Mouse (Mus musculus): ENCODE measurements around the gene Wdtc1. TPM values are rescaled to one million over a fixed set of nuclear protein-coding genes. Genes with fewer than 3 reads are reported as not detected.
A peak's percentile ranks its signal among the peaks of the same experiment; 100 is the strongest.

Gene Wdtc1
- polyA plus RNA-seq, 1 experiment from 2014 or later = 18.7 TPM

DNA sequence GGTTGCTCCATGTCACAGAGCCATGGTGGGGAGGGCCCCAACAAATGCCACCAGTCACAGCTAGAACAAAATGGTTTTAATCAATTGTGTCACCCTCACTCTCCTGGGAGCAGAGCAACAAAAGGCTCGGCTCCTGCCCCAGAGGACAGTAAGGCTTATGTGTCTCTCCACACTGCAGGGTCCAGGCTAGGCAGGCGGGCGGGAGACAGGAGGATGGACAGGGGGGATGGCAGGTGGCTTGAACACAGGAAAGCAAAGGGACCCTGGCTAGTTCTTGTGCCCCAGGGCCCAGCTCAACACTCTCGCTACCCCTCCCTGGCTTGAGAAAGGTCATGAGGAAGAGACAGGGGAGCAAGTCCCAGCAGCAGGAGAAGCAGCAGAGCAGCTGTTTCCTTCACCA is 60.9 kb downstream of the Wdtc1 start:
- Histone ChIP-seq H3K36me3 (peaks cover 26% of the 10 kb centered on the region; the same call in 1 of the 2 replicates), H3K27me3 (0 out of 2 replicates have a peak, but pooled peaks cover 4% of the 10 kb centered on the region), H3K9ac (no peak overlapping the region), H3K27ac (0 out of 2 replicates have a peak overlapping the region, but pooled peaks have one; percentile 57), H3K9me3 (no peaks in the 10 kb centered on the region), H3K4me2 (replicated peaks) (no peak overlapping the region), H3K4me1 (peaks cover 17% of the 10 kb centered on the region), H3K4me3 (no peak overlapping the region)
- no peak for ATAC-seq (ENCODE audit: insufficient number of reproducible peaks, insufficient read depth, low FRiP score, low TSS enrichment)
- 65% methylated on average over 4 of the region's 4 CpGs for WGBS

DNA sequence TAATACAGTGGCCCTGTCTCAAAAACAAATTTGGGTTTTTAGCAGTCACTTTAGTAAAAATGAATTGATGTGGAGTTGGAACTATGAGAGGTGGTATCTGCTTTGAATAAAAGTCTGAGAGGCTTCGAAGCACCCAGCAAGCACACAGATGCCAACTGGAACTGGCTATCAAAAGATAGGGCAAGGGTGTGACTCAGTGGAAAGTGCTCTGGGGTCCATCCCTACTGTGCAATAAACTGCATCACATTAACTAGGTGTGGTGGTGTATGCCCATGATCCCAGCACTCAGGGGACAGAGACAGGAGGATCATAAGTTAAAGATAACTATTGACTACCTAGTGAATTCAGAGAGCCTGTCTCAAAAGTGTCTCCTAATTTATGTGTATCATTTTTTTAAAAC is 62.0 kb downstream of the Wdtc1 start:
- Histone ChIP-seq H3K9me3 (no peaks in the 10 kb centered on the region), H3K4me1 (peaks cover 17% of the 10 kb centered on the region), H3K9ac (no peak overlapping the region; the same call in 1 of the 2 replicates), H3K4me3 (no peak overlapping the region), H3K27ac (no peak overlapping the region), H3K36me3 (peaks cover 21% of the 10 kb centered on the region; the same call in 1 of the 2 replicates), H3K4me2 (replicated peaks) (no peak overlapping the region), H3K27me3 (0 out of 2 replicates have a peak, but pooled peaks cover 4% of the 10 kb centered on the region)
- no peak for ATAC-seq (ENCODE audit: insufficient number of reproducible peaks, insufficient read depth, low FRiP score, low TSS enrichment)
- WGBS = 95% methylated on average over 1 of the region's 1 CpGs

DNA sequence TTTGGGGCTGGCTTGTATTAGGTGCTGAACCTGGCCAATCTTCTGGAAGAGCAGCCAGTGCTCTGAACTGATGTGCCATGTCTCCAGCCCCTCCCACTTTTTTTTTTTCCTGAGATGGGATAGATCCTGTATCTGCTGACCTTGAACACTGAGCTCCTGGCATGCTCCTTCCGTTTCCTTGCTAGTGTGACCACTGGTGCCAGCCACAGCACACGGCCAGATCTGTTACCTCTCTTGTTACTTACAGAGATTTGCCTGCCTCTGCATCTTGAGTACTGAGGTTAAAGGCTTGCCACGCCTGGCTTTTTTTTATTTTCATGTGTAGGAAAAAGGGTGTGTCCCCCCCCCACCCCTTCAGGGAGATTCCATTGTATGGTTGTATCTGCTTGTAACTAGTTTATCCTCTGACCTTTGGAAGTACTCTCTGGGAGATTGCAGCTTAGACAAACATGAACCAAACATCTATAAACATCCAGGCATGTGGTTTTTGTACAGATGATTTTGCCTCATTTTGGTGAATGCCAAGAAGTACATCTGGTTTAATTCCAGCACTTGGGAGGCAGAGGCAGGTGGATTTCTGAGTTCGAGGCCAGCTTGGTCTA is 66.7 kb downstream of the Wdtc1 start:
- Histone ChIP-seq H3K4me1 (peaks cover 18% of the 10 kb centered on the region), H3K36me3 (no peaks in the 10 kb centered on the region), H3K27me3 (no peaks in the 10 kb centered on the region), H3K4me2 (replicated peaks) (no peak overlapping the region), H3K27ac (no peak overlapping the region), H3K9ac (no peak overlapping the region), H3K4me3 (no peak overlapping the region), H3K9me3 (no peaks in the 10 kb centered on the region)
- no peak for ATAC-seq (ENCODE audit: insufficient number of reproducible peaks, insufficient read depth, low FRiP score, low TSS enrichment)
- WGBS = 82% methylated on average over 4 of the region's 4 CpGs

- H3K4me3 ChIP-seq = no peak overlapping the region
- WGBS = 81% methylated on average over 5 of the region's 5 CpGs
- H3K4me1 ChIP-seq = peaks cover 24% of the 10 kb centered on the region
- no peak for ATAC-seq (ENCODE audit: insufficient number of reproducible peaks, insufficient read depth, low FRiP score, low TSS enrichment)
- H3K36me3 ChIP-seq = no peaks in the 10 kb centered on the region
- H3K9ac ChIP-seq = no peak overlapping the region
- H3K27ac ChIP-seq = no peak overlapping the region
- H3K9me3 ChIP-seq = no peaks in the 10 kb centered on the region
- H3K27me3 ChIP-seq = no peaks in the 10 kb centered on the region
- H3K4me2 ChIP-seq (replicated peaks) = no peak overlapping the region
These were observed 67.3 kb downstream of the Wdtc1 start for GRCm38 (mm10) chr4:133285950-133286349.

DNA sequence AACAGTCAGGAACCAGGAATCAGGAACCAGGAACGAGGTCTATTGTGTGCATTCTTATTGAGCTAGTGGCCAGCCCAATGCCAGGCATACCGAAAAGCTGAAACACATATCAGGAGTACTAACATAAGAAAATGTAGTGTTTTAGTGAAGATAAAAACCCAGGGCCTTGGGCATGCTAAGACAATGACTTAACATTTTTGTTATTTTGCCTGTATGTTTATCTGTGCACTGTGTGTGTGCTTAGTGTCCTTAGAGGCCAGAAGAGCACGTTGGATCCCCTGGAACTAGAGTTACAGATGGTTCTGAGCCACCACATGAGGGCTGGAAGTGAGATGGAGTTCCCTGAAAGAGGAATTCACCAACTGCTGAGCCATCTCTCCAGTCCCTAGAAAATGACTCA is 68.0 kb downstream of the Wdtc1 start:
- peak overlapping the region; percentile 23; the same call in 1 of the 2 replicates for H3K27ac ChIP-seq
- WGBS = 72% methylated on average over 3 of the region's 3 CpGs

GRCm38 (mm10) chr4:133282656-133283055 is 70.6 kb downstream of the Wdtc1 start:
- H3K27me3 ChIP-seq = no peaks in the 10 kb centered on the region
- H3K9me3 ChIP-seq = no peaks in the 10 kb centered on the region
- H3K4me3 ChIP-seq = no peak overlapping the region
- H3K4me2 ChIP-seq (replicated peaks) = peak overlapping the region; percentile 31; the same call in 1 of the 2 replicates
- peaks cover 27% of the 10 kb centered on the region for H3K4me1 ChIP-seq
- ATAC-seq (ENCODE audit: insufficient number of reproducible peaks, insufficient read depth, low FRiP score, low TSS enrichment) = 0 out of 2 replicates have a peak, but pooled peaks have one; percentile 14
- peak overlapping the region; percentile 24; the same call in 1 of the 2 replicates for H3K9ac ChIP-seq
- H3K36me3 ChIP-seq = no peaks in the 10 kb centered on the region
- 15% methylated on average over 4 of the region's 4 CpGs for WGBS
- peak overlapping the region; percentile 96 for H3K27ac ChIP-seq

More for the DNA sequence above, 68.0 kb downstream of the Wdtc1 start:
- peaks cover 27% of the 10 kb centered on the region for H3K4me1 ChIP-seq
- no peak overlapping the region for H3K4me3 ChIP-seq
- H3K4me2 ChIP-seq (replicated peaks) = no peak overlapping the region
- no peaks in the 10 kb centered on the region for H3K9me3 ChIP-seq
- no peaks in the 10 kb centered on the region for H3K27me3 ChIP-seq
- no peak overlapping the region for H3K9ac ChIP-seq
- H3K36me3 ChIP-seq = no peaks in the 10 kb centered on the region
- ATAC-seq (ENCODE audit: insufficient number of reproducible peaks, insufficient read depth, low FRiP score, low TSS enrichment) = no peak

- Histone ChIP-seq H3K4me3 (no peak overlapping the region), H3K27me3 (no peaks in the 10 kb centered on the region), H3K36me3 (no peaks in the 10 kb centered on the region), H3K9ac (peak overlapping the region; percentile 24; the same call in 1 of the 2 replicates), H3K4me1 (peaks cover 27% of the 10 kb centered on the region), H3K9me3 (no peaks in the 10 kb centered on the region), H3K27ac (peak overlapping the region; percentile 96), H3K4me2 (replicated peaks) (peak overlapping the region; percentile 31)
- WGBS = 2% methylated on average over 5 of the region's 5 CpGs
- ATAC-seq (ENCODE audit: insufficient number of reproducible peaks, insufficient read depth, low FRiP score, low TSS enrichment) = peak; percentile 70
These were observed 71.3 kb downstream of the Wdtc1 start for GRCm38 (mm10) chr4:133281951-133282481.

DNA sequence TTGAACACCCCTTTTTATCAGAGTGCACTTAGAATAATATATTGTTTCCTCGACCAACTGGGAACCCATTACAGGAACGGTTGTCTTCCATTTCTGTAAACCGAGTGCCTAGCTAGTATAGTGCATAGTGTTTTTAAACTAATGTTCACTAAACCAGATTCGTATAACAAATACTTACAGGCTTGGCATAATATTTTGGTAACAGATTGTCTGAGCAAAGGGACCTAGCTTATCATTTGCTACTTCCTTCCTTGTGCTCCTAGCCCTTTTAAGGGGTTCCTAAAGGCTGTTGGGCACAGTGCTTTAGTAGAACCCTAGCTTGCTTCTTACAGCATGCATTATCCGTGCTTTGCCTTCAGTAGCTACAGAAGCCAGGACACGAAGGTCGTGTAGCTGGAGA is 71.8 kb downstream of the Wdtc1 start:
- Histone ChIP-seq H3K27ac (peak overlapping the region; percentile 96), H3K36me3 (no peaks in the 10 kb centered on the region), H3K9ac (no peak overlapping the region; the same call in 1 of the 2 replicates), H3K9me3 (no peaks in the 10 kb centered on the region), H3K4me3 (no peak overlapping the region), H3K4me2 (replicated peaks) (peak overlapping the region; percentile 31), H3K4me1 (peaks cover 29% of the 10 kb centered on the region), H3K27me3 (no peaks in the 10 kb centered on the region)
- WGBS = 26% methylated on average over 7 of the region's 7 CpGs
- ATAC-seq (ENCODE audit: insufficient number of reproducible peaks, insufficient read depth, low FRiP score, low TSS enrichment) = no peak

- ATAC-seq (ENCODE audit: insufficient number of reproducible peaks, insufficient read depth, low FRiP score, low TSS enrichment) = no peak
- H3K4me3 ChIP-seq = peak overlapping the region; percentile 82
These were observed 74.8 kb downstream of the Wdtc1 start for GRCm38 (mm10) chr4:133278482-133278881.

GRCm38 (mm10) chr4:133278067-133278466 is 75.2 kb downstream of the Wdtc1 start:
- Histone ChIP-seq H3K4me1 (peaks cover 34% of the 10 kb centered on the region), H3K27ac (peak overlapping the region; percentile 94), H3K27me3 (no peaks in the 10 kb centered on the region), H3K9me3 (no peaks in the 10 kb centered on the region), H3K36me3 (peaks cover 4% of the 10 kb centered on the region; the same call in 1 of the 2 replicates), H3K9ac (peak overlapping the region; percentile 86), H3K4me3 (peak overlapping the region; percentile 82), H3K4me2 (replicated peaks) (peak overlapping the region; percentile 72)
- WGBS = 25% methylated on average over 6 of the region's 6 CpGs
- no peak for ATAC-seq (ENCODE audit: insufficient number of reproducible peaks, insufficient read depth, low FRiP score, low TSS enrichment)

More at GRCm38 (mm10) chr4:133278482-133278881, 74.8 kb downstream of the Wdtc1 start:
- no peaks in the 10 kb centered on the region for H3K9me3 ChIP-seq
- peaks cover 4% of the 10 kb centered on the region; the same call in 1 of the 2 replicates for H3K36me3 ChIP-seq
- peak overlapping the region; percentile 72 for H3K4me2 ChIP-seq (replicated peaks)
- H3K27ac ChIP-seq = peak overlapping the region; percentile 94
- no peaks in the 10 kb centered on the region for H3K27me3 ChIP-seq
- peaks cover 38% of the 10 kb centered on the region for H3K4me1 ChIP-seq
- H3K9ac ChIP-seq = peak overlapping the region; percentile 86
- WGBS = 84% methylated on average over 3 of the region's 3 CpGs

GRCm38 (mm10) chr4:133277104-133278026 is 75.9 kb downstream of the Wdtc1 start, which contains the start of gene Tmem222:
TSS of gene Tmem222 (minus strand) at chr4:133277792.
- WGBS = under 1% methylated on average over 73 of the region's 73 CpGs
- Histone ChIP-seq H3K36me3 (peaks cover 4% of the 10 kb centered on the region; the same call in 1 of the 2 replicates), H3K9ac (peak within 1 kb of the TSS; percentile 86), H3K9me3 (no peaks in the 10 kb centered on the region), H3K4me2 (replicated peaks) (peak within 1 kb of the TSS; percentile 72), H3K4me3 (peak within 1 kb of the TSS; percentile 82), H3K27ac (peak within 1 kb of the TSS; percentile 94), H3K27me3 (no peaks in the 10 kb centered on the region), H3K4me1 (peaks cover 27% of the 10 kb centered on the region)
- peak; percentile 82 for ATAC-seq (ENCODE audit: insufficient number of reproducible peaks, insufficient read depth, low FRiP score, low TSS enrichment)

All from embryonic facial prominence, embryonic 12.5 days (tissue).